Mouse (Mus musculus) left cerebral cortex, adult 11 months (tissue): ENCODE results near the gene Olfr1425.
"Not testable (repeated sequence)": the region's sequence is repeated elsewhere in the genome, so short reads cannot be mapped to it uniquely, and the experiment has no call there.

ENCODE experiments used
- DNase-seq: peaks from one replicate; pipeline ENCODE4 v3.0.0; 2022; ENCODE audit warnings: low spot score

Gene Olfr1425

DNA sequence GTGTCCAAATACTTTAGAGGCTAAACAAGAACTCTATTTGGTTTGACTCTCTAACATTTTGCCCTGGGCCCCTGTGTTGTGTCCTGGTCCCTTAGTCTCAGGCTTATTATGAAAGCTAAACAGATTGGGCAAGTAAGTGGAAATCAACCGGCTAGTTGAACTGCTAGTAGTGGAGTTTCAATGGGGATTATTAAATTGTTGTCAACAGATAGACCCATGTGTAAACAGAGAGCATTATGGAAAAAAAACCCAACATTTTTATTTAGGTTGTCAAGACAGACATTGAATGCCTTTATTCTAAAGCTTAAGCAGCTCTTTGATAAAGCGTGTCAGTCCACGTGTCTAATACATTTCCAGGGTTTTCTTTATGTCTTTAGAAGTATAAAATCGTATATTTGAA lies at the start of gene Olfr1425:
Gene Olfr1425 (minus strand): TSS at position 101 of the 400 bp plus-strand sequence.
- not testable (repeated sequence) for DNase-seq

GRCm38 (mm10) chr19:12123103-12123502 lies 45.6 kb upstream of the Olfr1425 start, which contains the start of gene Olfr76:
Gene Olfr76 (minus strand): TSS chr19:12123203.
- DNase-seq = no peak

DNA sequence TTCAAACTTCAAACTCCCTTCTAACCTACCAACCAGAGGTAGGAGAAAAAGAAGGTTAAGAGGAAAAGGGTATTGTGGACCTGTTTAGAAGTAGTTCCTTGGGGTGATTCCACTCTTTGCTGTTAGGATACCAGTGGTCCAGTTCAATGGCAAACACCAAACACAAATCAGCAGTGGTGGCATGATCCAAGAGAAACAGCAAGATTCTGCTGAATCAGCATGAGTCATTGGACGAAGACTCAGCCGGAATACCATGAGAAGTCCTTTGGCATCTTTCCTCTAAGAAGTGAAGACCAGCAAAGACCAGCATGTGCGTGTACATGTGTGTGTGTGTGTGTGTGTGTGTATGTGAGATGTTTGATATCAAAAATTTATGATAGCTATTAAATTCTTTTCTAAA lies 38.9 kb upstream of the Olfr1425 start:
- no peak for DNase-seq

DNA sequence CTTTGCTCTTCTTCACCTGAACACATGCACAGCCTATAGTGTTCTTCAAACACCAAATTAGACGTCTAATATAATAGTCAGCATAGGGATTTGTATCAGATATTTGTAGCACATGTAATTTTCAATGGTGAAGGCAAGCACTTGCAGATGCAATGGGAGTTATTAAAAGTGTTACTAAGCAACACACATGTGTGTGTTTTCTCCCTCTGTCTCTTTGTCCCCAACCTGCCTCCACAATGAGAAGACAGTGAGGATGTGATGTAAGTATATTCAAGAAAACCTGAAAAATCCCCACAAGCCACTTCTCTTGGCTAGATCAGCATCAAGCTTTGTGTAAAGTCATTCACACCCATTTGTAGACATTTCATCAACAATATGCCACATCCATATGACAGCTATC lies 38.3 kb upstream of the Olfr1425 start, which contains the start of gene Olfr1428:
Gene Olfr1428 (minus strand): TSS at position 101 of the 400 bp plus-strand sequence.
- DNase-seq = no peak

GRCm38 (mm10) chr19:12113807-12114206 lies 36.3 kb upstream of the Olfr1425 start:
- no peak for DNase-seq

DNA sequence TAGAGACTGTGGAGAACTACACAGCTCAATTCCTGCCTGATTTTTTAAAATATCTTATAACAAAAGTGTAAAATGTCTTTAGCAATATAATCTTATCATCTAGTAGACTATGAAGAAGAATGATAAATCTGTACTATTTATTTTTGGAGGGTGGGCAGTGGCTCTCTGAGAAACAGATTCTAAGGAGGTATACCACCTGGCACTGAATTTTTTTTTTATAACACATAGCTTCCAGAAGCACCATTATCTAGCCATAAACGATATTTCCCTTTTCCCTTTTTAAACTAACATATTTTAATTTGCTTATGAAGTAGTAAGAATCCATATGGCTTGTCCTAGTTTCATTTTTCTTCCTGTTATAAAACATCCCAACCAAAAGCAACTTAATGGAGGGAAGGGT lies 27.0 kb upstream of the Olfr1425 start:
- DNase-seq = no peak

GRCm38 (mm10) chr19:12103234-12103633 lies 25.7 kb upstream of the Olfr1425 start, which contains the start of gene Olfr1427:
Gene Olfr1427 (minus strand): TSS chr19:12103334.
- no peak for DNase-seq

DNA sequence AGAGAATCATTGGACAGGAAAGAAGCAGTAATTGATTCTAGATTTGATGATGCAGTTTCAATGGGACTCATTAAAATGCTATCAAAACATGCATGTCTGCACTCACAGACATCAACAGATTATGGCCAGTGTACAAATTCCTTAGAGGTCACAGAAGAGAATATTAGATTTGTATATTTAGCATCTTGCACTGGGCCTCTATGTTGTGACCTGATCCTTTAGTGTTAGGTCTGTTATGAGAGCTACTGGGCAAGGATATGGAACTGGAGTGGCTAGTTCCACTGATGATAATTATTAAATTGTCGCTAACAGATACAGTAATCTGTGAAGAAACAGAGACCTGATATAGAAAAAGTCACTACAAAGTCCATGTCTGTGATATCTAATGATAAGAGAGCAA lies 14.4 kb upstream of the Olfr1425 start, which contains the start of gene Olfr1426:
Gene Olfr1426 (minus strand): TSS at position 101 of the 400 bp plus-strand sequence.
- no peak for DNase-seq

DNA sequence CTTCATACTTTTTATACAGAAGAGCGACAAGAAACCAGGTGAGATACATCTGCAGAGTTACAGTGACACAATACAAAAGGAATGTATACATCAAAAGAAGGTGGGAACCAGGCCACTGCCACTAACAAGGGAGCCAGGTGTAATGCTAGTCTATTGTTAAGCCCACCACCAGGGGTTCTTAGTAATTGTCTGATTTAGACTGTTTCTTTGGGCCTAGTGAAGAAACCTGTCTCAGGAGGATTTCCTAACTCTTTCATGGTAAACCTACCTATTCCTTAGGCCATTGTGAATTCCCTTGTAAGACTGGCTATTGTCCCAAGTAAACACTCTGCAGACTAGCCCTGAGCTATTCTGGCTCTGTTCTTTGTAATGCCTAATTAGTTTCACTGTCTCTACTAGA lies 8.0 kb downstream of the Olfr1425 start:
- DNase-seq = not testable (repeated sequence)

- not testable (repeated sequence) for DNase-seq
These were observed 9.7 kb downstream of the Olfr1425 start for GRCm38 (mm10) chr19:12067806-12068205.

DNA sequence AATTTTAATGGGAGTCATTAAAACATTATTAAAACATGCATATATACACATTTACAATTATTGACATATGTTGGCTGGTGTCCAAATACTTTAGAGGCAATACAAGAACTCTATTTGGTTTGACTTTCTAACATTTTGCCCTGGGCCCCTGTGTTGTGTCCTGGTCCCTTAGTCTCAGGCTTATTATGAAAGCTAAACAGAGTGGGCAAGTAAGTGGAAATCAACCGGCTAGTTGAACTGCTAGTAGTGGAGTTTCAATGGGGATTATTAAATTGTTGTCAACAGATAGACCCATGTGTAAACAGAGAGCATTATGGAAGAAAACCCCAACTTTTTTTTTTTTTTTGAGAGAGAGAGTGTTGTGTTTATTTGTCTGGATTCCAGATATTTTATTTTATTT lies 14.9 kb downstream of the Olfr1425 start, which contains the start of gene Olfr1424:
Gene Olfr1424 (minus strand): TSS at position 101 of the 400 bp plus-strand sequence.
- not testable (repeated sequence) for DNase-seq

- DNase-seq = no peak
These were observed 34.4 kb downstream of the Olfr1425 start for GRCm38 (mm10) chr19:12043163-12043562.

GRCm38 (mm10) chr19:12041217-12041616 lies 36.3 kb downstream of the Olfr1425 start, which contains the start of gene Olfr1423:
Gene Olfr1423 (minus strand): TSS chr19:12041317.
- no peak for DNase-seq

DNA sequence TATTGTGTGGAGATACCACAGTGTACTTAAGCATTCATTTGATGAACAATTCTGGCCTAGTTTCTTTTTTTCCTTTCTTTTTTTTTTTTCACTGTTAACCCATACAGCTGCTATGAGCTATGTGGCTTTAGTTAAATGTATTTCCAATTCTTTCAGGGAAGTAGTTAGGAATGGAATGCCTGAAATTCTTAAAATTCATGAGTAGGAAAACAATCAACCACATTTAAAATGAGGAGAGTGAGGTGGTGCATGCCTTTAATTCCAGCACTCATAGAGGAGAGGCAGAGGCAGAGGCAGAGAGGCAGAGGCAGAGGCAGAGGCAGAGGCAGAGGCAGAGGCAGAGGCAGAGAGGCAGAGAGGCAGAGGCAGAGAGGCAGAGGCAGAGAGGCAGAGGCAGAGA lies 39.8 kb downstream of the Olfr1425 start:
- no peak for DNase-seq

GRCm38 (mm10) chr19:12026606-12027005 lies 50.9 kb downstream of the Olfr1425 start:
- no peak for DNase-seq

GRCm38 (mm10) chr19:12025333-12025732 lies 52.2 kb downstream of the Olfr1425 start:
- DNase-seq = no peak

DNA sequence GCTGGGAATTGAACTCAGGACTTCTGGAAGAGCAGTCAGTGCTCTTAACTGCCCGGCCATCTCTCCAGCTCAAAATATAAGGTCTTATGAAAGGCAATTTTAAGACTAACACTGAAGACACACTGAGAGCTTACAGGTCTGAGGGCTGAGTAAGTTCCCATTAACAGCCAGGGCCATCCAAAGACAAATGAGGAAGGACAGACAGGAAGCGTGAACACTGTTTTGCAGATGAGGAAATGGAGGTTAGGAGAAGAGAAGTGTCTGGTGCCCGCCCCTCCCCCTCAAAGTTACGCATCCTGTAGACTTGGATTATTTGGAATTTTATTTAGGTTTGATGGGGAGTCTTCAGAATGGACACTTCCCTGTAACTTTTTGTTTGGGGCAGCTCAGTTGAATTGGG lies 53.4 kb downstream of the Olfr1425 start:
- no peak for DNase-seq
